Mouse (Mus musculus) midbrain, embryonic 12.5 days (tissue): ENCODE results near the gene Nav1. TPM values are rescaled to one million over a fixed set of nuclear protein-coding genes. Genes with fewer than 3 reads are reported as not detected.
"Not testable (repeated sequence)": the region's sequence is repeated elsewhere in the genome, so short reads cannot be mapped to it uniquely, and the experiment has no call there.

Experiments used
- ATAC-seq: fragments of 200-750 bp; cut with Nextera tagmentation; 2 replicates; pipeline ENCODE4 v1.8.0; 2017; ENCODE audit warnings: low read depth, moderate TSS enrichment, moderate library complexity; ENCODE audit not compliant: low FRiP score
- H3K27ac ChIP-seq: fragments of 300-500 bp; sonication (generic); replicated peaks from 2 replicates; pipeline ENCODE4 v1.5.1; 2016; ENCODE audit warnings: mild to moderate bottlenecking
- H3K27me3 ChIP-seq: fragments of 300-500 bp; sonication (generic); 2 replicates; pipeline ENCODE4 v1.6.1; 2016; ENCODE audit warnings: mild to moderate bottlenecking
- H3K36me3 ChIP-seq: fragments of 300-500 bp; sonication (generic); 2 replicates; pipeline ENCODE4 v1.6.1; 2016
- H3K4me1 ChIP-seq: fragments of 300-500 bp; sonication (generic); 2 replicates; pipeline ENCODE4 v1.6.1; 2016
- H3K4me2 ChIP-seq: fragments of 300-500 bp; sonication (generic); replicated peaks from 2 replicates; pipeline ENCODE4 v1.6.1; 2016; ENCODE audit warnings: mild to moderate bottlenecking, moderate library complexity
- H3K4me3 ChIP-seq: fragments of 300-500 bp; sonication (generic); 2 replicates; pipeline ENCODE4 v1.5.1; 2016; ENCODE audit warnings: mild to moderate bottlenecking
- H3K9ac ChIP-seq: fragments of 300-500 bp; sonication (generic); replicated peaks from 2 replicates; pipeline ENCODE4 v1.6.1; 2016; ENCODE audit warnings: mild to moderate bottlenecking, moderate library complexity
- H3K9me3 ChIP-seq: fragments of 300-500 bp; sonication (generic); 2 replicates; pipeline ENCODE4 v1.6.1; 2016; ENCODE audit warnings: mild to moderate bottlenecking
- WGBS: fragments of 180-500 bp; shearing (Covaris S2); methylation state at CpG from one replicate; pipeline ENCODE4 v1.1.7; 2016; 5-methylcytosine and 5-hydroxymethylcytosine counted together
- polyA plus RNA-seq: library from polyadenylated mRNA; unstranded; fragments of >200 nt; fragmentation: Nextera tagmentation; extraction: Ambion mirVana; gene quantifications from 2 replicates; pipeline ENCODE4 v1.2.1, GENCODE M21; 2016

Nav1 gene
- polyA plus RNA-seq, 1 experiment from 2014 or later: 25.6 TPM

DNA sequence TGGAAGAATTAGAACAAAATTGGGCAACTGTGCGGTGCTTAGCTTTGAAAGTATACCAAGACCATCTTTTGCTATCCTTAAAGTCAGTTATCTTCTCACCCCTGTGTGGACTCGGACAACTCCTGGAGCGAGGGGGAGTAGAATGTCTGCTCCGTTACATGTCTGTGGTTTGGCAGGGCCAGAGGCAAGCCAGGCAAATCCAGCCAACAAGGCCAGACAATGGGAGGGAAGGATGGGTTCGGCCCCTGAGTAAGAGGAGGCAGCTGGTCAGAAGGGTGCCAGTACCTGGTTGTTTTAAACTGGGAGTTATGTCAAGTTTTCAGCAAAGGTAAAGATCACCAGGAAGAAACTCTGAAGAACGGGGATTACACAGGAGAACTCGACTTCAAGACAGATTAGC is 121.9 kb downstream of the Nav1 start:
- no peaks in the 10 kb centered on the region for H3K4me1 ChIP-seq
- no peak for ATAC-seq
- H3K27ac ChIP-seq: no peak overlapping the region
- 0 out of 2 replicates have a peak, but pooled peaks cover 4% of the 10 kb centered on the region for H3K36me3 ChIP-seq
- 91% methylated on average over 7 of the region's 7 CpGs for WGBS
- no peak overlapping the region for H3K4me2 ChIP-seq
- H3K4me3 ChIP-seq: no peak overlapping the region
- H3K27me3 ChIP-seq: no peaks in the 10 kb centered on the region
- H3K9ac ChIP-seq: no peak overlapping the region
- H3K9me3 ChIP-seq: no peaks in the 10 kb centered on the region

DNA sequence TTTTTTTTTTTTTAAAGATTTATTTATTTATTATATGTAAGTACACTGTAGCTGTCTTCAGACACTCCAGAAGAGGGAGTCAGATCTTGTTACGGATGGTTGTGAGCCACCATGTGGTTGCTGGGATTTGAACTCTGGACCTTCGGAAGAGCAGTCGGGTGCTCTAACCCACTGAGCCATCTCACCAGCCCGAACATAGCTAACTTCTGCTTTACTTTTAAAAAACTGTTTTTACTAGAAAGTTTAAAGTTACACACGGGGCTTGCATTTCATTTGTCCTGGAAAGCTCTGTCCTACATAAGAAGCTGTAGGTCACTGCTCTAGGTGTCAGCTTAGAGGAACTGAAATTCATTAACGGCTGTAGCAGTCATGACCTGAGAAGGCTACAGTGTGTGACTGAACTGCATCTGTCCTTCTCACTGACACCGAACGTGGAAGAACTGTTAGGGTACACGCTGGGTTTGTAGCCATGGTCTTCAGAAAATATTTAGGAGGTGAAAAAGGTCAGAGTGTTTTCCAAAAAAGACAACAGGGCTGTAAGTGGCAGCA is 122.5 kb downstream of the Nav1 start:
- H3K9ac ChIP-seq, H3K27ac ChIP-seq: not testable (repeated sequence)

DNA sequence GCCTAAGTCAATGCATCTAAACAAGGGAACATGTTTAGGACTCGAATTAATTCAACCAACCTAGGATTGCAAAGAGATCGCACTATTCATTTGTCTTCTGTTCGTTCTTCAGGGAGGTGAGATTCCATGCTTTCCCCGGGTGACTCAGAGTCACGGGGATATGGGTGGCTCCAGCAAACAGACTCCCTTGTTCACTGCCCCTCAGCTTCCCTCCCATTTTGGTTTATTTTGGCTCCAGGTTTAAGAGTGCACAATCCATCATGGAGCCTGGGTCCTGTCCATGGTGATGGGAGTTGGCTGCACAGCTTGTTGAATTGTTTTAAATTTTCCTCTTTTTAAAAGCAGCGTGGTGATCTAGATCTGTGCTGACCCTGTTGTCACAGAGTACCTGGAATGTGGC is 123.1 kb downstream of the Nav1 start:
- no peaks in the 10 kb centered on the region for H3K27me3 ChIP-seq
- H3K4me2 ChIP-seq: no peak overlapping the region
- no peaks in the 10 kb centered on the region for H3K4me1 ChIP-seq
- H3K4me3 ChIP-seq: no peak overlapping the region
- H3K36me3 ChIP-seq: 0 out of 2 replicates have a peak, but pooled peaks cover 4% of the 10 kb centered on the region
- no peak for ATAC-seq
- WGBS: 92% methylated on average over 6 of the region's 6 CpGs
- H3K27ac ChIP-seq: no peak overlapping the region
- no peaks in the 10 kb centered on the region for H3K9me3 ChIP-seq
- no peak overlapping the region for H3K9ac ChIP-seq

More for the DNA sequence above, 122.5 kb downstream of the Nav1 start:
- not testable (repeated sequence) for H3K4me2 ChIP-seq, ATAC-seq, H3K4me3 ChIP-seq, H3K4me1 ChIP-seq, H3K36me3 ChIP-seq, H3K27me3 ChIP-seq, H3K9me3 ChIP-seq
- 69% methylated on average over 9 of the region's 9 CpGs for WGBS

DNA sequence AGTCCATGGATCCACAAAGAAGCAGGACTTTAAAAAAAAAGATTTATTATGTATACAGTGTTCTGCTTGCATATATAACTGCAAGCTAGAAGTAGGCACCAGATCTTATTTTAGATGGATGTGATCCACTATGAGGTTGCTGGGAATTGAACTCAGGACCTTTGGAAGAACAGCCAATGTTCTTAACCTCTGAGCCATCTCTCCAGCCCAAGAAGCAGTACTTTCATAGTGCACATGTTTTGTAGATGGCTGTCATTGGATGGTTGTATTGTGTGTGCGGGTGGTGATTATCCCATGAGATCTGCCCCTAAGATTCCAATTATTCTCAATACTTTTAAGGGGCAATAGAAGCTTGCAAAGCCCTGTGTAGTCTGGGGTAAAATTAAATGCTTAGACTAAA is 124.4 kb downstream of the Nav1 start:
- no peaks in the 10 kb centered on the region for H3K27me3 ChIP-seq
- 97% methylated on average over 1 of the region's 1 CpGs for WGBS
- no peaks in the 10 kb centered on the region for H3K9me3 ChIP-seq
- no peak overlapping the region for H3K9ac ChIP-seq
- H3K27ac ChIP-seq: no peak overlapping the region
- no peak for ATAC-seq
- H3K36me3 ChIP-seq: 0 out of 2 replicates have a peak, but pooled peaks cover 8% of the 10 kb centered on the region
- H3K4me3 ChIP-seq: no peak overlapping the region
- no peaks in the 10 kb centered on the region for H3K4me1 ChIP-seq
- no peak overlapping the region for H3K4me2 ChIP-seq

DNA sequence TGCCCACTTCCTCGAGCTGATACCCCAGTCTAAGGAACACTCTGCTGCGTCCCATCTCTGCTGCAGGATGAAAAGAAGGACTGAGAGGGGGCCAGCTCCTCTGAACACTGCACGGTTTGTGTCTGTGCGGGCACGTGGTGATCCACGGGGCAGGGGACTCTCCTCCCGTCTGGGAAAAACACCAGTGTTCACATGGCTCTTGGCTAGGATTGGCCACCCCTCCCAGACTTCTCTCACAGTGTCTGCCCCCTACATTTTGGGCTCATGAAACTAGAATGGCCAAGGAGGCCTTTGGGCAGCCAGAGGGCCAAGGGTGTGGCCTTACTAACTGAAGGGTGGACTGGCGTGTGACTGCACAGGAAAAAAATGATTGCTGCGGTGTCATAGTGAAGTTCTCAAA is 125.4 kb downstream of the Nav1 start:
- H3K36me3 ChIP-seq: 0 out of 2 replicates have a peak, but pooled peaks cover 8% of the 10 kb centered on the region
- no peak overlapping the region for H3K27ac ChIP-seq
- 89% methylated on average over 9 of the region's 9 CpGs for WGBS
- H3K27me3 ChIP-seq: no peaks in the 10 kb centered on the region
- no peaks in the 10 kb centered on the region for H3K9me3 ChIP-seq
- no peaks in the 10 kb centered on the region for H3K4me1 ChIP-seq
- no peak overlapping the region for H3K4me2 ChIP-seq
- no peak overlapping the region for H3K4me3 ChIP-seq
- ATAC-seq: no peak
- H3K9ac ChIP-seq: no peak overlapping the region

DNA sequence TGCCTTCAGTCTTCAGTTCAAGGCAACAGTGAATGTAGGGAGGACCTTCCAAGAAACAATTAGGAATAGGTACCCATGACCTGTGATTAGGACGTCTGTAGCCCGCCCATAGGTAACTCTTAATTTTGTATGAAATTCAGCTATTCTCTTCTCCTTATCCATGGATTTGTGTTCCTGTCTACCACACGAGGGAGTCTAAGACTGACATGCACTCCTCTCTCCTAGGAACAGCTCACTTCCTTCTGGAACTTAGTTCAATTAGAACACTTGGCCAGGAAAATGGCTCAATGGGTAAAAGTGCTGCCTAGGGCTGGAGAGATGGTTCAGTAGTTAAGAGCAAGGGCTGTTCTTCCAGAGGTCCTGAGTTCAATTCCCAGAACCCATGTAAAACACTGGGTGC is 126.3 kb downstream of the Nav1 start:
- WGBS: 84% methylated on average over 3 of the region's 3 CpGs

DNA sequence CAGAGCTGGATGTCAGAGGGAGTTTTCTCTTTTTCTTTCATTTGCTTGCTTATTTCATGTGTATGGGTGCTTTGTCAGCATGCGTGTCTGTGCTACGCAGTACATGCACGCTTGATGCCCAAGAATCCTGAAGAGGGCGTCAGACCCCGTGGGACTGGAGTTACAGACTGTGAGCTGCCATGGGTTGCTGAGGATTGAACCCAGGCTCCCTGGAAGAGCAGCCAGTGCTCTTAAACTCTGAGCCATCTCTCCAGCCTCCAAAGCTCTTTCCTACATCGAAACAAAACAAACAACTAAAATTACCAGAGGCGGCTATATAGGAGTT is 131.6 kb downstream of the Nav1 start:
- no peak overlapping the region for H3K4me3 ChIP-seq
- 0 out of 2 replicates have a peak overlapping the region, but pooled peaks have one; percentile 15 for H3K27ac ChIP-seq
- H3K4me1 ChIP-seq: peaks cover 6% of the 10 kb centered on the region; the same call in 1 of the 2 replicates
- no peak overlapping the region for H3K4me2 ChIP-seq
- ATAC-seq: no peak
- peaks cover 23% of the 10 kb centered on the region for H3K36me3 ChIP-seq
- H3K9ac ChIP-seq: no peak overlapping the region
- 89% methylated on average over 7 of the region's 7 CpGs for WGBS
- no peaks in the 10 kb centered on the region for H3K9me3 ChIP-seq
- no peaks in the 10 kb centered on the region for H3K27me3 ChIP-seq

More for the DNA sequence above, 126.3 kb downstream of the Nav1 start:
- Histone ChIP-seq H3K36me3 (0 out of 2 replicates have a peak, but pooled peaks cover 8% of the 10 kb centered on the region), H3K4me1 (no peaks in the 10 kb centered on the region), H3K4me2 (no peak overlapping the region), H3K4me3 (no peak overlapping the region), H3K27ac (no peak overlapping the region), H3K9ac (no peak overlapping the region), H3K27me3 (no peaks in the 10 kb centered on the region), H3K9me3 (no peaks in the 10 kb centered on the region)
- no peak for ATAC-seq

DNA sequence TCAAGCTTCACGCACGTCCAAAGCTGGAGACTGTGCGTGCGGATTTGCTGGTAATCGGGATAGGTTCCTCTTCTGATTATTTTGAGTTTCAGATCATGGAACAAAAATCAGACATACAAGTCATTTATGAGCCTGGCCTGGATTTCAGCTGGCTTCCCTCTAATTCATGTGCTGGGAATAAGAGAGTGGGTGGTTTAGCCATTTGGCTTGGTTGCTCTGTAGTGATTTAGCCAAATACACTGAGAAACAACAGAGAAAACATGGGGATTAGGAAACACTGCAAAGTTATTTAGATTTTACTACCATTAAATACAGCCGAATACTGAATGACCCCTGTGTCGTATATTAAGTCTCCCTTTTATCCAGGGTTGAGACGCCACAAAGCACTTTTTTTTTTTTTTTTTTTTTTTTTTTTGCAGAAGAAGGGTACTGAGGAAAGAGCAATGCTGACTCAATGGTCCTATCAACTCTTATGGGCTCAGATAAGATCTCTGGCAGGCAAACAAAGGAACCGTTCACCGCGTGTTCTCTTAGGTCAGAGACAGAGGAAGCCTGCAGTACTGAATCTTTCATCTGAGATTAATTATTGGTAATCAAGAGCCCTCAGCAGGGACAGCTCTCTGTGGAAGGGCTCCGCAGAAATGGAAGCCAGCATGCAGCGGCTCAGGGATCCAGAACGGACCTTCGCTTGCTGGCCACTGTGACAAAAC is 132.1 kb downstream of the Nav1 start:
- no peaks in the 10 kb centered on the region for H3K9me3 ChIP-seq

DNA sequence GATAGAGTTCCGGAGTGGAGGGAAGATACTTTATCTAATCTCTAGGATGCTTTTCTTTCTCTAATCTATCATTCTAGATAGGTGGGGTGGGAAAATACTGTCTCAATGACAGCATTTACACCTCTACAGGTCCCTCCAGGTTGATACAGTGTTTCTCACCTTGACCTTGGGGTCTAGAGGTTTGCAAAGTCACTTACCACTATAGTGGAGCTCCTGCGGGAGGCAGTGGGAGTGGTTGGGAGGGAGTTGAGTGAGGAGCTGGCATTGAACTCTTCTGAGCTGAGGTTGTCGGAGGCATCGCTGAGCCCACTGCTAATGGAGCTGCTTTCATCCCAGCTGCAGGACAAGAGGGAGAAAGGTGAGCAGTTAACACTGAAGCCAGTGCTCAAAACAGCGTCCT is 134.6 kb downstream of the Nav1 start:
- no peak overlapping the region for H3K27ac ChIP-seq
- H3K4me1 ChIP-seq: peaks cover 6% of the 10 kb centered on the region; the same call in 1 of the 2 replicates
- H3K9ac ChIP-seq: no peak overlapping the region
- H3K9me3 ChIP-seq: no peaks in the 10 kb centered on the region
- no peak overlapping the region for H3K4me3 ChIP-seq
- WGBS: 81% methylated on average over 5 of the region's 5 CpGs
- H3K4me2 ChIP-seq: no peak overlapping the region
- no peak for ATAC-seq
- H3K36me3 ChIP-seq: peaks cover 44% of the 10 kb centered on the region
- H3K27me3 ChIP-seq: no peaks in the 10 kb centered on the region

More for the DNA sequence above, 132.1 kb downstream of the Nav1 start:
- Histone ChIP-seq H3K27ac (0 out of 2 replicates have a peak overlapping the region, but pooled peaks have one; percentile 15), H3K4me3 (no peak overlapping the region), H3K4me2 (no peak overlapping the region), H3K27me3 (no peaks in the 10 kb centered on the region), H3K36me3 (peaks cover 28% of the 10 kb centered on the region), H3K4me1 (peaks cover 6% of the 10 kb centered on the region; the same call in 1 of the 2 replicates), H3K9ac (no peak overlapping the region)
- ATAC-seq: no peak
- WGBS: 70% methylated on average over 15 of the region's 15 CpGs

DNA sequence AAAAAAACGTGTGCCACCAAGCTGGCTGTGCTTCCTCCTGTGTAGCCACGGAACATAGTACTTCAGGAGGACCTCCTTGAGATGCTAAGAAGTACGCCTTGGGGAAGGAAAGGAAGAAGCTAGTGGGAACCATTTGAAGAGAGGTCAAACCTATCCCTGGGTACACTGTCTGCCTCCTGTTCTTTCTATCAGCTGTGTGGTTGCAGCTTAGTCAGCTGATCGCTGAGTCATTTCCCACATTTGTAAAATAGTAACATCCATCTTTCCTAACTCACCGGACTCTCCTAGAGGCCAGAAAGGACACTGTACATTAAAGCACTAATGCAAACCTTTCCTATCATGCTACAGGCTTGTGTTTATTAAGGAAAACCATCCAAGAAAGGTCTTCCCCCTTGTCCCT is 135.4 kb downstream of the Nav1 start:
- peaks cover 52% of the 10 kb centered on the region for H3K36me3 ChIP-seq

DNA sequence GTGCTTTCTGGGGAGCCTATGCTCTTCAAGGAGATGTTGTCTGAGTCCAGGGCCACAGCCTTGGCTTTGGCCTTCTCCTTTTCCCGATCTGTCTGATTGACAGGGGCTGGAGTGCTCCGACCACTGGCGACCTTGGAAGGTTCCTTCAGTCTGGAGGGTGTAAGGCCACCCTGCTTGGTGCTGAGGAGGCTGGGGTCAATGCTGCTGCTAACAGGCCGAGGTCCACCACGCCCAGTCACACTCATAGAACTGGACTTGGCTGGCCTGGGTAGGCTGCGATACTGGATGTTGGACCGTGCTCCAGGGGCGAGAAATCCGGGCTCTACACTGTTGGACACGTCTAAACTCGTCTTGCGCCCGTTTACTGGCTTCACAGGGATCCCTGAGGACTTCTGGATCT is 136.5 kb downstream of the Nav1 start:
- Histone ChIP-seq H3K9me3 (no peaks in the 10 kb centered on the region), H3K4me1 (peaks cover 4% of the 10 kb centered on the region; the same call in 1 of the 2 replicates), H3K27me3 (no peaks in the 10 kb centered on the region), H3K9ac (no peak overlapping the region), H3K27ac (no peak overlapping the region), H3K36me3 (peaks cover 64% of the 10 kb centered on the region), H3K4me3 (no peak overlapping the region), H3K4me2 (no peak overlapping the region)
- ATAC-seq: no peak
- 91% methylated on average over 13 of the region's 13 CpGs for WGBS

More for the DNA sequence above, 135.4 kb downstream of the Nav1 start:
- WGBS: 91% methylated on average over 5 of the region's 5 CpGs
- H3K9me3 ChIP-seq: no peaks in the 10 kb centered on the region
- no peak for ATAC-seq
- no peak overlapping the region for H3K4me3 ChIP-seq
- H3K9ac ChIP-seq: no peak overlapping the region
- H3K4me1 ChIP-seq: peaks cover 6% of the 10 kb centered on the region; the same call in 1 of the 2 replicates
- no peak overlapping the region for H3K4me2 ChIP-seq
- no peaks in the 10 kb centered on the region for H3K27me3 ChIP-seq
- H3K27ac ChIP-seq: no peak overlapping the region

DNA sequence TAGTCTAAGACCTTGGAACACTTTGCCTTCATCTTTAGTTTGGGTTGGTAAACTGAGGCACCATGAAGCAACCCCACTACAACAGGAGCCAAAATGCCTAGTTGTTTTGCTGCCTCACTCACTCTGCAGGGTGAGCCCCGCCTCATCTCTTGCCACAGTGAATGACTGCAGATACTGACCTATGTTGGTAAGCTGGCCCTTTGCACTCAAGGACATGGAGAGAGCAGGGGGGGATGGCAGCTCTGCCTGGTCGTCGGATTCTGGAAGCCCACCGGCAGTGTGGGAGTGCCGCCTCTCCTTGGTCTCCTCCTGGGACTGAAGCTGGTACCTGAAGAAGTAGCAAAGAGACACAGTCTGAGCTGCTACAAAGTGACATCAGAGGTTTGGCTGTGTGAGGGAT is 139.6 kb downstream of the Nav1 start:
- Histone ChIP-seq H3K4me2 (no peak overlapping the region), H3K4me1 (no peaks in the 10 kb centered on the region), H3K36me3 (peaks cover 82% of the 10 kb centered on the region), H3K4me3 (no peak overlapping the region), H3K9ac (no peak overlapping the region), H3K9me3 (no peaks in the 10 kb centered on the region), H3K27ac (no peak overlapping the region), H3K27me3 (no peaks in the 10 kb centered on the region)
- no peak for ATAC-seq
- WGBS: 91% methylated on average over 5 of the region's 5 CpGs
